26 mouse cellular contexts compared by ENCODE assay signal in genomic region chr14:102896527-102896926, GRCm38 (mm10).
DNase-seq lines count a peak whose midpoint lies in the region; ATAC-seq lines count a peak whose summit lies in the region.
"Had no signal": no experiment of that assay in that cellular context is flagged by ENCODE, and none has a peak within 500 bp of the region (broad histone marks: within the 10 kb centered on the region; RNA-seq: fewer than 3 reads in every experiment).

No protein-coding gene starts in this region.

- H3K27ac ChIP-seq in kidney, embryonic 15.5 days, result peak overlapping the region; percentile 45; the same call in 1 of the 2 replicates
- H3K27ac ChIP-seq: embryonic facial prominence, embryonic 13.5 days; embryonic facial prominence, embryonic 15.5 days; forebrain, embryonic 13.5 days; forebrain, embryonic 15.5 days had no signal

- H3K36me3 ChIP-seq in kidney, embryonic 15.5 days, result no peaks in the 10 kb centered on the region
- H3K36me3 ChIP-seq: embryonic facial prominence, embryonic 13.5 days; embryonic facial prominence, embryonic 15.5 days; forebrain, embryonic 15.5 days; G1E had no signal

- H3K4me3 ChIP-seq in kidney, embryonic 15.5 days (replicated peaks), result no peak overlapping the region
- H3K4me3 ChIP-seq: embryonic facial prominence, embryonic 13.5 days; embryonic facial prominence, embryonic 15.5 days; erythroblast, embryonic 14.5 days; forebrain, embryonic 13.5 days; forebrain, embryonic 15.5 days had no signal

- no peaks in the 10 kb centered on the region for H3K9me3 ChIP-seq in kidney, embryonic 15.5 days (replicated peaks)
- H3K9me3 ChIP-seq: embryonic facial prominence, embryonic 13.5 days; embryonic facial prominence, embryonic 15.5 days; forebrain, embryonic 13.5 days; forebrain, embryonic 15.5 days had no signal

- 0 out of 2 replicates have a peak, but pooled peaks have one; percentile 37 for ATAC-seq in kidney, embryonic 15.5 days (replicated peaks; ENCODE audit: low FRiP score)
- ATAC-seq: CD4-positive, CD25-positive, alpha-beta regulatory T cell, adult 4 months; forebrain, embryonic 13.5 days; forebrain, embryonic 15.5 days; forebrain, postnatal 0 days had no signal

- no peaks in the 10 kb centered on the region for H3K4me1 ChIP-seq in kidney, embryonic 15.5 days
- H3K4me1 ChIP-seq: embryonic facial prominence, embryonic 15.5 days; forebrain, embryonic 13.5 days; forebrain, embryonic 15.5 days had no signal

- WGBS in kidney, embryonic 15.5 days, result 85% methylated on average over 3 of the region's 3 CpGs

- H3K9ac ChIP-seq in kidney, embryonic 15.5 days, result no peak overlapping the region
- H3K9ac ChIP-seq: embryonic facial prominence, embryonic 13.5 days; embryonic facial prominence, embryonic 15.5 days; forebrain, embryonic 13.5 days; forebrain, embryonic 15.5 days; forebrain, postnatal 0 days had no signal

- H3K27me3 ChIP-seq in kidney, embryonic 15.5 days, result no peaks in the 10 kb centered on the region
- H3K27me3 ChIP-seq: CH12.LX; embryonic facial prominence, embryonic 13.5 days; embryonic facial prominence, embryonic 15.5 days; forebrain, embryonic 13.5 days; forebrain, embryonic 15.5 days had no signal

- peak; percentile 63 for DNase-seq in heart, adult 11 months
- DNase-seq in heart, postnatal 4 days, result no peak
- DNase-seq in kidney, postnatal 25 days, result no peak
- DNase-seq in Muller cell, postnatal 12 days (ENCODE audit: inconsistent ontology term), result peak; percentile 28
- DNase-seq in left cerebral cortex, postnatal 4 days, result no peak
- DNase-seq: adrenal gland, adult 2 months; adrenal gland, postnatal 10 days; adrenal gland, postnatal 25 days; B cell, adult 2 months; cerebellum, adult 11 months; cerebellum, adult 18-20 months; cerebellum, adult 8-10 months; cerebellum, adult 9-11 months; cerebellum, postnatal 14 days; cerebellum, postnatal 36 days; embryo, embryonic 11 days; forebrain, postnatal 0 days had no signal

- no peak overlapping the region for H3K4me2 ChIP-seq in kidney, embryonic 15.5 days
- H3K4me2 ChIP-seq: embryonic facial prominence, embryonic 13.5 days; embryonic facial prominence, embryonic 15.5 days; forebrain, embryonic 13.5 days; forebrain, embryonic 15.5 days had no signal

- intact Hi-C loops in left cerebral cortex, postnatal 4 days (cut with DNase I), result no loop called here

Comparison
In these comparisons a context has a peak if more than half of its experiments do, and no peak if none do; other contexts are left out.
1. DNase-seq: peak in heart, adult 11 months (single experiment) and Muller cell, postnatal 12 days (single experiment); none in heart, postnatal 4 days (single experiment), kidney, postnatal 25 days (0 of 2) and left cerebral cortex, postnatal 4 days (single experiment).